Mouse (Mus musculus) CH12.LX (cell line): Measurements from ENCODE around the gene 4930516K23Rik. TPM values are rescaled to one million over a fixed set of nuclear protein-coding genes. Genes with fewer than 3 reads are reported as not detected.

Experiments
- DNase-seq: peaks from one replicate; pipeline ENCODE4 v3.0.0-alpha.2; 2013; ENCODE audit errors: extremely low read depth
- H3K27ac ChIP-seq: 2 replicates; pipeline ENCODE4 v1.5.1; 2012; ENCODE audit warnings: low read depth, mild to moderate bottlenecking, control low read depth, moderate library complexity; ENCODE audit not compliant: insufficient read depth
- H3K27me3 ChIP-seq: replicated peaks from 2 replicates; pipeline ENCODE3; 2012; ENCODE audit warnings: inconsistent platforms
- H3K36me3 ChIP-seq, 2 experiments: replicated peaks in 1 of 2; 2 replicates each; pipeline versions ENCODE3 to v1.6.1; 2012; ENCODE audit warnings: inconsistent platforms in 1 of 2, low read length in 1 of 2, mild to moderate bottlenecking in 1 of 2, mixed read lengths in 1 of 2, moderate library complexity in 1 of 2; ENCODE audit not compliant: control insufficient read depth in 1 of 2, insufficient read depth in 1 of 2
- H3K4me1 ChIP-seq, 2 experiments: 2 replicates each; pipeline ENCODE4 v1.6.1; 2012; ENCODE audit warnings: inconsistent platforms in 1 of 2, moderate library complexity in 1 of 2; ENCODE audit not compliant: insufficient read depth in 2 of 2, control insufficient read depth in 1 of 2
- H3K4me2 ChIP-seq: 2 replicates; pipeline ENCODE4 v1.6.1; 2012; ENCODE audit warnings: low read depth, mild to moderate bottlenecking, control low read depth; ENCODE audit not compliant: poor library complexity, insufficient read depth, severe bottlenecking
- H3K4me3 ChIP-seq, 3 experiments: fragments of 150-350 bp in 1 of 3; sonication (generic) in 1 of 3; replicated peaks in 1 of 3; 2 replicates each; pipeline versions ENCODE3 to v1.5.1; 2011 to 2012; ENCODE audit warnings: low read depth in 2 of 3, low read length in 2 of 3, mild to moderate bottlenecking in 2 of 3, moderate library complexity in 2 of 3, control low read depth in 1 of 3, improper control_type of control experiment in 1 of 3, inconsistent platforms in 1 of 3, mixed read lengths in 1 of 3; ENCODE audit not compliant: poor library complexity in 1 of 3
- H3K79me2 ChIP-seq: replicated peaks from 2 replicates; pipeline ENCODE4 v1.6.1; 2012; ENCODE audit warnings: mild to moderate bottlenecking, moderate library complexity; ENCODE audit not compliant: control insufficient read depth, poor library complexity, insufficient read depth, severe bottlenecking; ENCODE audit errors: extremely low read depth
- H3K9ac ChIP-seq: 2 replicates; pipeline ENCODE4 v1.6.1; 2012; ENCODE audit warnings: low read depth, mild to moderate bottlenecking, control low read depth, moderate library complexity; ENCODE audit not compliant: insufficient read depth
- H3K9me3 ChIP-seq: replicated peaks from 2 replicates; pipeline ENCODE3; 2012; ENCODE audit warnings: low read length, inconsistent platforms, mixed read lengths
- BHLHE40 ChIP-seq: IDR thresholded peaks from 2 replicates; pipeline ENCODE4 v1.6.1; 2011; ENCODE audit warnings: mild to moderate bottlenecking, low read depth, low read length, improper control_type of control experiment
- CHD2 ChIP-seq: IDR thresholded peaks from 2 replicates; pipeline ENCODE4 v1.6.1; 2011; ENCODE audit warnings: low read length, improper control_type of control experiment
- CTCF ChIP-seq, 2 experiments: IDR thresholded peaks in 1 of 2; conservative IDR thresholded peaks in 1 of 2; 2 replicates each; pipeline ENCODE4 v1.5.1; 2011 to 2012; ENCODE audit warnings: low read depth in 2 of 2, low read length in 2 of 2, improper control_type of control experiment in 1 of 2, inconsistent platforms in 1 of 2, mild to moderate bottlenecking in 1 of 2, moderate library complexity in 1 of 2
- ELF1 ChIP-seq: IDR thresholded peaks from 2 replicates; pipeline ENCODE4 v1.6.1; 2014; ENCODE audit warnings: low read depth, mild to moderate bottlenecking, inconsistent platforms, low read length, improper control_type of control experiment
- ETS1 ChIP-seq: conservative IDR thresholded peaks from 2 replicates; pipeline ENCODE4 v1.6.1; 2012; ENCODE audit warnings: low read depth, mild to moderate bottlenecking, inconsistent platforms, low read length, improper control_type of control experiment, moderate library complexity
- JUND ChIP-seq: conservative IDR thresholded peaks from 2 replicates; pipeline ENCODE4 v1.6.1; 2011; ENCODE audit warnings: low read depth, low read length, improper control_type of control experiment
- MAX ChIP-seq: IDR thresholded peaks from 2 replicates; pipeline ENCODE4 v1.6.1; 2011; ENCODE audit warnings: low read length, improper control_type of control experiment
- POLR2AphosphoS2 ChIP-seq: IDR thresholded peaks from 2 replicates; pipeline ENCODE4 v1.6.1; 2011; ENCODE audit warnings: low read depth, low read length, improper control_type of control experiment
- TBP ChIP-seq: conservative IDR thresholded peaks from 2 replicates; pipeline ENCODE4 v1.6.1; 2011; ENCODE audit warnings: low read depth, low read length, improper control_type of control experiment
- UBTF ChIP-seq: IDR thresholded peaks from 2 replicates; pipeline ENCODE4 v1.6.1; 2012; ENCODE audit warnings: low read depth, mild to moderate bottlenecking, inconsistent platforms, low read length, improper control_type of control experiment, moderate library complexity
- USF1 ChIP-seq: IDR thresholded peaks from 2 replicates; pipeline ENCODE4 v1.6.1; 2014; ENCODE audit warnings: low read depth, mild to moderate bottlenecking, inconsistent platforms, low read length, improper control_type of control experiment
- ZKSCAN1 ChIP-seq: IDR thresholded peaks from 2 replicates; pipeline ENCODE4 v1.6.1; 2012; ENCODE audit warnings: low read depth, inconsistent platforms, low read length, improper control_type of control experiment, borderline replicate concordance
- ZMIZ1 ChIP-seq: IDR thresholded peaks from 2 replicates; pipeline ENCODE4 v1.6.1; 2012; ENCODE audit warnings: low read depth, mild to moderate bottlenecking, inconsistent platforms, low read length, improper control_type of control experiment
- dilution Hi-C: fragments of 300-500 bp; cut with MboI; formaldehyde crosslinking; loops from 2 replicates; pipeline ENCODE4 v1.14.3; 2020; ENCODE audit warnings: low sequenced_read_pairs; ENCODE audit not compliant: extremely low pct_unique_long_range_greater_than_20kb, extremely low pct_ligation_motif_present
- in situ Hi-C: fragments of 300-500 bp; cut with MboI; formaldehyde crosslinking; loops from 3 replicates; pipeline ENCODE4 v1.14.3; 2019; ENCODE audit warnings: low sequenced_read_pairs, low pct_ligation_motif_present, low pct_unique_long_range_greater_than_20kb, mixed read lengths
- polyA plus RNA-seq: library from polyadenylated mRNA; unstranded; fragments of >175 nt; gene quantifications from 2 replicates; pipeline ENCODE4 v1.2.1, GENCODE M21; 2012; ENCODE audit warnings: low read depth; ENCODE audit not compliant: insufficient read length
- total RNA-seq, 2 experiments: library from RNA; depleted of rRNA; stranded (reverse); fragments of 300-350 nt in 1 of 2; fragments of >200 nt in 1 of 2; gene quantifications; 2 replicates each; pipeline ENCODE4 v1.2.3; 2012 to 2014

Gene 4930516K23Rik
- total and polyA plus RNA-seq, 3 experiments = 0.04 TPM; not detected in 2

- H3K27me3 ChIP-seq = peaks cover 1% of the 10 kb centered on the region
- no peak within 1 kb of the TSS for H3K4me2 ChIP-seq
- H3K4me3 ChIP-seq = no peak within 1 kb of the TSS
- no peaks in the 10 kb centered on the region for H3K9me3 ChIP-seq
- DNase-seq = no peak
- H3K36me3 ChIP-seq = no peaks in the 10 kb centered on the region
- no peak within 1 kb of the TSS for H3K27ac ChIP-seq
- H3K9ac ChIP-seq = no peak within 1 kb of the TSS
- no peak for TF ChIP-seq CHD2
- no peak for TF ChIP-seq ZKSCAN1
- TF ChIP-seq ZMIZ1 = no peak
- TF ChIP-seq TBP = no peak
- no peak for TF ChIP-seq CTCF (conservative IDR thresholded peaks at IDR 0.05 in 1 of 2, IDR thresholded peaks at IDR 0.05 in 1 of 2; ENCODE audit: low read depth in 2 of 2, low read length in 2 of 2)
- no peak for TF ChIP-seq BHLHE40
- no peak for TF ChIP-seq JUND
- no peak for TF ChIP-seq USF1
- no peak for TF ChIP-seq MAX
- TF ChIP-seq POLR2AphosphoS2 = no peak
- TF ChIP-seq ELF1 = no peak
- TF ChIP-seq UBTF = no peak
- no peak for TF ChIP-seq ETS1
- H3K79me2 ChIP-seq = no peaks in the 10 kb centered on the region
- in situ Hi-C loops (no loop called here), dilution Hi-C loops (no loop called here)
- H3K4me1 ChIP-seq = no peaks in the 10 kb centered on the region
These were observed 44.0 kb downstream of the 4930516K23Rik start, which contains the start of gene Olfr639 for GRCm38 (mm10) chr7:104017203-104017602. Gene Olfr639 (minus strand): TSS chr7:104017303.

Other genes starting within 250 kb of the 4930516K23Rik start
Only the 20 nearest of the 30 such genes appear.
- not detected in 2 replicates for gene Olfr631, start 132.6 kb downstream of the 4930516K23Rik start, total RNA-seq (2012; rRNA removed)
- not detected in 2 replicates for gene Olfr631, start 132.6 kb downstream of the 4930516K23Rik start, total RNA-seq (2014; rRNA removed)
- gene Olfr631, start 132.6 kb downstream of the 4930516K23Rik start, polyA plus RNA-seq = not detected in 2 replicates
- not detected in 2 replicates for gene Olfr632, start 127.1 kb downstream of the 4930516K23Rik start, total RNA-seq (2012; rRNA removed)
- gene Olfr632, start 127.1 kb downstream of the 4930516K23Rik start, total RNA-seq (2014; rRNA removed) = not detected in 2 replicates
- not detected in 2 replicates for gene Olfr632, start 127.1 kb downstream of the 4930516K23Rik start, polyA plus RNA-seq
- gene Olfr633, start 117.0 kb downstream of the 4930516K23Rik start, total RNA-seq (2012; rRNA removed) = not detected in 2 replicates
- gene Olfr633, start 117.0 kb downstream of the 4930516K23Rik start, total RNA-seq (2014; rRNA removed) = not detected in 2 replicates
- not detected in 2 replicates for gene Olfr633, start 117.0 kb downstream of the 4930516K23Rik start, polyA plus RNA-seq
- gene Olfr635, start 90.3 kb downstream of the 4930516K23Rik start, total RNA-seq (2012; rRNA removed) = not detected in 2 replicates
- gene Olfr635, start 90.3 kb downstream of the 4930516K23Rik start, total RNA-seq (2014; rRNA removed) = not detected in 2 replicates
- gene Olfr635, start 90.3 kb downstream of the 4930516K23Rik start, polyA plus RNA-seq = 0.03 TPM in 1 of 2 replicates, not detected in the other
- not detected in 2 replicates for gene Olfr638, start 62.7 kb downstream of the 4930516K23Rik start, total RNA-seq (2012; rRNA removed)
- not detected in 2 replicates for gene Olfr638, start 62.7 kb downstream of the 4930516K23Rik start, total RNA-seq (2014; rRNA removed)
- gene Olfr638, start 62.7 kb downstream of the 4930516K23Rik start, polyA plus RNA-seq = not detected in 2 replicates
- not detected in 2 replicates for gene Olfr639, start 44.1 kb downstream of the 4930516K23Rik start, total RNA-seq (2012; rRNA removed)
- gene Olfr639, start 44.1 kb downstream of the 4930516K23Rik start, total RNA-seq (2014; rRNA removed) = not detected in 2 replicates
- not detected in 2 replicates for gene Olfr639, start 44.1 kb downstream of the 4930516K23Rik start, polyA plus RNA-seq
- not detected in 2 replicates for gene Olfr640, start 35.9 kb downstream of the 4930516K23Rik start, total RNA-seq (2012; rRNA removed)
- not detected in 2 replicates for gene Olfr640, start 35.9 kb downstream of the 4930516K23Rik start, total RNA-seq (2014; rRNA removed)
- gene Olfr640, start 35.9 kb downstream of the 4930516K23Rik start, polyA plus RNA-seq = not detected in 2 replicates
- not detected in 2 replicates for gene Olfr641, start 26.0 kb downstream of the 4930516K23Rik start, total RNA-seq (2012; rRNA removed)
- gene Olfr641, start 26.0 kb downstream of the 4930516K23Rik start, total RNA-seq (2014; rRNA removed) = not detected in 2 replicates
- not detected in 2 replicates for gene Olfr641, start 26.0 kb downstream of the 4930516K23Rik start, polyA plus RNA-seq
- not detected in 2 replicates for gene Olfr642, start 8.8 kb downstream of the 4930516K23Rik start, total RNA-seq (2012; rRNA removed)
- gene Olfr642, start 8.8 kb downstream of the 4930516K23Rik start, total RNA-seq (2014; rRNA removed) = not detected in 2 replicates
- not detected in 2 replicates for gene Olfr642, start 8.8 kb downstream of the 4930516K23Rik start, polyA plus RNA-seq
- gene Olfr644, start 10.4 kb upstream of the 4930516K23Rik start, total RNA-seq (2012; rRNA removed) = not detected in 2 replicates
- not detected in 2 replicates for gene Olfr644, start 10.4 kb upstream of the 4930516K23Rik start, total RNA-seq (2014; rRNA removed)
- not detected in 2 replicates for gene Olfr644, start 10.4 kb upstream of the 4930516K23Rik start, polyA plus RNA-seq
- gene Olfr645, start 24.0 kb upstream of the 4930516K23Rik start, total RNA-seq (2012; rRNA removed) = not detected in 2 replicates
- not detected in 2 replicates for gene Olfr645, start 24.0 kb upstream of the 4930516K23Rik start, total RNA-seq (2014; rRNA removed)
- not detected in 2 replicates for gene Olfr645, start 24.0 kb upstream of the 4930516K23Rik start, polyA plus RNA-seq
- not detected in 2 replicates for gene Olfr646, start 43.4 kb upstream of the 4930516K23Rik start, total RNA-seq (2012; rRNA removed)
- not detected in 2 replicates for gene Olfr646, start 43.4 kb upstream of the 4930516K23Rik start, total RNA-seq (2014; rRNA removed)
- not detected in 2 replicates for gene Olfr646, start 43.4 kb upstream of the 4930516K23Rik start, polyA plus RNA-seq
- not detected in 2 replicates for gene Ubqln5, start 68.4 kb upstream of the 4930516K23Rik start, total RNA-seq (2012; rRNA removed)
- gene Ubqln5, start 68.4 kb upstream of the 4930516K23Rik start, total RNA-seq (2014; rRNA removed) = not detected in 2 replicates
- not detected in 2 replicates for gene Ubqln5, start 68.4 kb upstream of the 4930516K23Rik start, polyA plus RNA-seq
- not detected in 2 replicates for gene Olfr643, start 76.0 kb upstream of the 4930516K23Rik start, total RNA-seq (2012; rRNA removed)
- gene Olfr643, start 76.0 kb upstream of the 4930516K23Rik start, total RNA-seq (2014; rRNA removed) = not detected in 2 replicates
- not detected in 2 replicates for gene Olfr643, start 76.0 kb upstream of the 4930516K23Rik start, polyA plus RNA-seq
- not detected in 2 replicates for gene Ubqln3, start 81.8 kb upstream of the 4930516K23Rik start, total RNA-seq (2012; rRNA removed)
- gene Ubqln3, start 81.8 kb upstream of the 4930516K23Rik start, total RNA-seq (2014; rRNA removed) = not detected in 2 replicates
- gene Ubqln3, start 81.8 kb upstream of the 4930516K23Rik start, polyA plus RNA-seq = not detected in 2 replicates
- not detected in 2 replicates for gene Ubqlnl, start 89.1 kb upstream of the 4930516K23Rik start, total RNA-seq (2012; rRNA removed)
- gene Ubqlnl, start 89.1 kb upstream of the 4930516K23Rik start, total RNA-seq (2014; rRNA removed) = not detected in 2 replicates
- gene Ubqlnl, start 89.1 kb upstream of the 4930516K23Rik start, polyA plus RNA-seq = not detected in 2 replicates
- not detected in 2 replicates for gene Olfm5, start 103.4 kb upstream of the 4930516K23Rik start, total RNA-seq (2012; rRNA removed)
- gene Olfm5, start 103.4 kb upstream of the 4930516K23Rik start, total RNA-seq (2014; rRNA removed) = not detected in 2 replicates
- not detected in 2 replicates for gene Olfm5, start 103.4 kb upstream of the 4930516K23Rik start, polyA plus RNA-seq
- not detected in 2 replicates for gene Olfr648, start 121.9 kb upstream of the 4930516K23Rik start, total RNA-seq (2012; rRNA removed)
- gene Olfr648, start 121.9 kb upstream of the 4930516K23Rik start, total RNA-seq (2014; rRNA removed) = not detected in 2 replicates
- gene Olfr648, start 121.9 kb upstream of the 4930516K23Rik start, polyA plus RNA-seq = not detected in 2 replicates
- gene Olfr649, start 134.5 kb upstream of the 4930516K23Rik start, total RNA-seq (2012; rRNA removed) = not detected in 2 replicates
- not detected in 2 replicates for gene Olfr649, start 134.5 kb upstream of the 4930516K23Rik start, total RNA-seq (2014; rRNA removed)
- not detected in 2 replicates for gene Olfr649, start 134.5 kb upstream of the 4930516K23Rik start, polyA plus RNA-seq
- gene Trim6, start 157.3 kb upstream of the 4930516K23Rik start, total RNA-seq (2012; rRNA removed) = not detected in 2 replicates
- gene Trim6, start 157.3 kb upstream of the 4930516K23Rik start, total RNA-seq (2014; rRNA removed) = not detected in 2 replicates
- gene Trim6, start 157.3 kb upstream of the 4930516K23Rik start, polyA plus RNA-seq = 0.16 and 0.31 TPM in 2 replicates